Mouse (Mus musculus): ENCODE measurements around the gene Grik1.

The Grik1 gene

GRCm38 (mm10) chr16:87875927-87876326 lies 414.1 kb downstream of the Grik1 start:
- DNase-seq (ENCODE audit: low read depth, low spot score), result no peak

GRCm38 (mm10) chr16:87864526-87864925 lies 425.5 kb downstream of the Grik1 start:
- DNase-seq (ENCODE audit: low read depth, low spot score), result no peak

GRCm38 (mm10) chr16:87861722-87862121 lies 428.3 kb downstream of the Grik1 start:
- no peak for DNase-seq (ENCODE audit: low read depth, low spot score)

GRCm38 (mm10) chr16:87853451-87854085 lies 436.5 kb downstream of the Grik1 start:
- no peak for DNase-seq (ENCODE audit: low read depth, low spot score)

GRCm38 (mm10) chr16:87851550-87851949 lies 438.5 kb downstream of the Grik1 start:
- DNase-seq (ENCODE audit: low read depth, low spot score), result no peak

GRCm38 (mm10) chr16:87848799-87849198 lies 441.3 kb downstream of the Grik1 start:
- no peak for DNase-seq (ENCODE audit: low read depth, low spot score)

Data from skeletal muscle tissue, adult 2 months (tissue).